Mouse (Mus musculus) midbrain, postnatal 0 days (tissue): ENCODE data around the gene Slc15a2. TPM values are rescaled to one million over a fixed set of nuclear protein-coding genes. Genes with fewer than 3 reads are reported as not detected.

Experiments
- ATAC-seq: fragments of 200-750 bp; cut with Nextera tagmentation; 2 replicates; pipeline ENCODE4 v1.8.0; 2017; ENCODE audit warnings: moderate number of reproducible peaks, mild to moderate bottlenecking, moderate TSS enrichment, moderate library complexity; ENCODE audit not compliant: low FRiP score
- DNase-seq: peaks from one replicate; pipeline ENCODE4 v3.0.0-alpha.2; 2015; ENCODE audit warnings: low spot score
- H3K27ac ChIP-seq: fragments of 300-500 bp; sonication (generic); 2 replicates; pipeline ENCODE4 v1.5.1; 2014; ENCODE audit warnings: low read depth, mild to moderate bottlenecking, low read length, mixed read lengths
- H3K27me3 ChIP-seq: fragments of 300-500 bp; sonication (generic); 2 replicates; pipeline ENCODE4 v1.6.1; 2014; ENCODE audit warnings: low read length, control low read depth, mixed read lengths; ENCODE audit not compliant: insufficient read depth
- H3K36me3 ChIP-seq: fragments of 300-500 bp; sonication (generic); 2 replicates; pipeline ENCODE4 v1.6.1; 2014; ENCODE audit warnings: low read length, control low read depth, mixed read lengths; ENCODE audit not compliant: insufficient read depth
- H3K4me1 ChIP-seq: fragments of 300-500 bp; sonication (generic); 2 replicates; pipeline ENCODE4 v1.6.1; 2014; ENCODE audit warnings: mild to moderate bottlenecking, control low read depth, antibody characterized with exemption, low read length, mixed read lengths; ENCODE audit not compliant: insufficient read depth
- H3K4me2 ChIP-seq: fragments of 300-500 bp; sonication (generic); 2 replicates; pipeline ENCODE4 v1.6.1; 2014; ENCODE audit warnings: low read depth, mild to moderate bottlenecking, low read length, mixed read lengths; ENCODE audit not compliant: poor library complexity, severe bottlenecking
- H3K4me3 ChIP-seq: fragments of 300-500 bp; sonication (generic); 2 replicates; pipeline ENCODE4 v1.5.1; 2014; ENCODE audit warnings: low read depth, mild to moderate bottlenecking, low read length, moderate library complexity
- H3K9ac ChIP-seq: fragments of 300-500 bp; sonication (generic); replicated peaks from 2 replicates; pipeline ENCODE4 v1.6.1; 2014; ENCODE audit warnings: mild to moderate bottlenecking, low read length, moderate library complexity, mixed read lengths; ENCODE audit not compliant: poor library complexity, severe bottlenecking
- H3K9me3 ChIP-seq: fragments of 300-500 bp; sonication (generic); 2 replicates; pipeline ENCODE4 v1.6.1; 2016; ENCODE audit warnings: low read length, control low read depth
- CTCF ChIP-seq: IDR thresholded peaks from 2 replicates; pipeline ENCODE4 v1.5.1; 2016; ENCODE audit warnings: antibody characterized with exemption, mild to moderate bottlenecking
- WGBS: fragments of 180-500 bp; shearing (Covaris S2); extraction: QIAGEN DNeasy Blood & Tissue Kit; methylation state at CpG from one replicate; pipeline ENCODE4 v1.1.7; 2014; 5-methylcytosine and 5-hydroxymethylcytosine counted together
- polyA plus RNA-seq: library from polyadenylated mRNA; unstranded; fragments of >200 nt; fragmentation: Nextera tagmentation; extraction: Ambion mirVana; gene quantifications from 2 replicates; pipeline ENCODE4 v1.2.1, GENCODE M21; 2015
- total RNA-seq: library from RNA; depleted of rRNA; stranded (reverse); fragments of >200 nt; gene quantifications from 2 replicates; pipeline ENCODE4 v1.2.3, GENCODE M21; 2014

The Slc15a2 gene
- total and polyA plus RNA-seq, 2 experiments from 2014 or later = 19.7 to 24.8 TPM

- 86% methylated on average over 3 of the region's 3 CpGs for WGBS
- H3K4me2 ChIP-seq = no peak overlapping the region
- no peaks in the 10 kb centered on the region for H3K9me3 ChIP-seq
- no peaks in the 10 kb centered on the region for H3K4me1 ChIP-seq
- H3K27me3 ChIP-seq = no peaks in the 10 kb centered on the region
- no peak overlapping the region for H3K27ac ChIP-seq
- no peak for DNase-seq
- H3K9ac ChIP-seq = no peak overlapping the region
- ATAC-seq = no peak
- no peak overlapping the region for H3K4me3 ChIP-seq
- H3K36me3 ChIP-seq = no peaks in the 10 kb centered on the region
- no peak for TF ChIP-seq CTCF
These were observed 36.0 kb upstream of the Slc15a2 start for GRCm38 (mm10) chr16:36820747-36821146.

- Histone ChIP-seq H3K36me3 (no peaks in the 10 kb centered on the region), H3K4me1 (no peaks in the 10 kb centered on the region), H3K27ac (no peak overlapping the region), H3K4me2 (no peak overlapping the region), H3K4me3 (no peak overlapping the region), H3K9ac (no peak overlapping the region), H3K9me3 (no peaks in the 10 kb centered on the region), H3K27me3 (no peaks in the 10 kb centered on the region)
- 60% methylated on average over 6 of the region's 6 CpGs for WGBS
- TF ChIP-seq CTCF = no peak
- DNase-seq (no peak), ATAC-seq (no peak)
These were observed 35.3 kb upstream of the Slc15a2 start for GRCm38 (mm10) chr16:36820016-36820415.

- ATAC-seq = peak; percentile 95
- H3K36me3 ChIP-seq = no peaks in the 10 kb centered on the region
- peak; percentile 94 for DNase-seq
- no peaks in the 10 kb centered on the region for H3K27me3 ChIP-seq
- H3K9ac ChIP-seq = no peak overlapping the region
- H3K9me3 ChIP-seq = no peaks in the 10 kb centered on the region
- TF ChIP-seq CTCF = peak; percentile 88
- H3K4me1 ChIP-seq = no peaks in the 10 kb centered on the region
- no peak overlapping the region for H3K4me3 ChIP-seq
- no peak overlapping the region for H3K27ac ChIP-seq
- 16% methylated on average over 7 of the region's 7 CpGs for WGBS
- H3K4me2 ChIP-seq = no peak overlapping the region
These were observed 32.7 kb upstream of the Slc15a2 start for GRCm38 (mm10) chr16:36817321-36817926.

- Histone ChIP-seq H3K4me2 (no peak overlapping the region), H3K4me1 (no peaks in the 10 kb centered on the region), H3K27ac (no peak overlapping the region), H3K9ac (no peak overlapping the region), H3K4me3 (no peak overlapping the region), H3K9me3 (no peaks in the 10 kb centered on the region), H3K36me3 (no peaks in the 10 kb centered on the region), H3K27me3 (no peaks in the 10 kb centered on the region)
- ATAC-seq (peak; percentile 34; the same call in 1 of the 2 replicates), DNase-seq (no peak)
- no peak for TF ChIP-seq CTCF
These were observed 32.2 kb upstream of the Slc15a2 start for GRCm38 (mm10) chr16:36816916-36817315.

- no peak for TF ChIP-seq CTCF
- no peak overlapping the region for H3K4me3 ChIP-seq
- no peak overlapping the region for H3K27ac ChIP-seq
- no peaks in the 10 kb centered on the region for H3K36me3 ChIP-seq
- no peaks in the 10 kb centered on the region for H3K27me3 ChIP-seq
- ATAC-seq = no peak
- H3K4me2 ChIP-seq = no peak overlapping the region
- H3K9ac ChIP-seq = no peak overlapping the region
- no peaks in the 10 kb centered on the region for H3K9me3 ChIP-seq
- H3K4me1 ChIP-seq = no peaks in the 10 kb centered on the region
- 77% methylated on average over 3 of the region's 3 CpGs for WGBS
- DNase-seq = no peak
These were observed 28.9 kb upstream of the Slc15a2 start for GRCm38 (mm10) chr16:36813680-36814079.

- no peak for TF ChIP-seq CTCF
- H3K27me3 ChIP-seq = no peaks in the 10 kb centered on the region
- no peak overlapping the region for H3K4me2 ChIP-seq
- H3K4me3 ChIP-seq = no peak overlapping the region
- H3K9me3 ChIP-seq = no peaks in the 10 kb centered on the region
- 86% methylated on average over 3 of the region's 3 CpGs for WGBS
- no peaks in the 10 kb centered on the region for H3K36me3 ChIP-seq
- no peaks in the 10 kb centered on the region for H3K4me1 ChIP-seq
- no peak overlapping the region for H3K27ac ChIP-seq
- ATAC-seq (no peak), DNase-seq (no peak)
- no peak overlapping the region for H3K9ac ChIP-seq
These were observed 23.9 kb upstream of the Slc15a2 start for GRCm38 (mm10) chr16:36808616-36809015.
